20 mouse cellular contexts compared by ENCODE assay signal in the genomic region with DNA sequence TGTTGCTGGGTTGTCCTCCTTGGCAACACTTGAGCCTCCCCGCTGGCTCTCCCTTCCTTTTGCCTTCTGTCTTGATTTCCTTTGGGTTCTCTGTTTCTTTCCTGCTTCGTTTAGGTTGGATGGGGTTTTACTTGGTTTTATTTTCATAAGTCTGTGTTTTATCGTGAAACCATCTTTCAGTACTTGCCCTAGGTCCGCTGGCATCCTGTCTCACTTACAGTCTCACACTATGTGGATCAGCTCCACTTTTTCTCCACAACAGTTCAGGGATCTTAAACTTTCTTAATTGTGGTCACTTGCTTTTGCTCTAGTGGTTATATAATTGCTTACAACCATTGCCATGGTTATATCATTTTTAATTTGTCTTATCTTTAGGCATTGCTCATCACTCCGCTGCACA.
"Had no signal": no experiment of that assay in that cellular context is flagged by ENCODE, and none has a peak within 500 bp of the region (broad histone marks: within the 10 kb centered on the region; RNA-seq: fewer than 3 reads in every experiment).

No protein-coding gene starts in this region.

- H3K9ac ChIP-seq: liver, embryonic 15.5 days; liver, postnatal 0 days; lung, embryonic 15.5 days; midbrain, embryonic 12.5 days; neural tube, embryonic 13.5 days; stomach, embryonic 15.5 days had no signal

- H3K27me3 ChIP-seq: liver, embryonic 15.5 days; lung, embryonic 15.5 days; midbrain, embryonic 12.5 days; neural tube, embryonic 13.5 days; stomach, embryonic 15.5 days had no signal

- H3K9me3 ChIP-seq: liver, embryonic 15.5 days; lung, embryonic 15.5 days; midbrain, embryonic 10.5 days; midbrain, embryonic 12.5 days; neural tube, embryonic 13.5 days; stomach, embryonic 15.5 days had no signal

- DNase-seq: liver, postnatal 0 days; lung, adult 2 months; lung, postnatal 14 days; lung, postnatal 36 days; midbrain, embryonic 14.5 days; right cerebral cortex, postnatal 14 days; thymus, adult 2 months; thymus, postnatal 25 days; thymus, postnatal 4 days had no signal

- ATAC-seq: liver, postnatal 0 days; lung, postnatal 0 days; midbrain, embryonic 16.5 days had no signal

- H3K36me3 ChIP-seq: liver, embryonic 15.5 days; lung, embryonic 15.5 days; midbrain, embryonic 10.5 days; midbrain, embryonic 12.5 days; neural tube, embryonic 13.5 days; stomach, embryonic 15.5 days had no signal

- H3K4me3 ChIP-seq: liver, embryonic 15.5 days; lung, embryonic 15.5 days; midbrain, embryonic 10.5 days; midbrain, embryonic 12.5 days; myocyte; neural tube, embryonic 13.5 days; stomach, embryonic 15.5 days had no signal

- H3K27ac ChIP-seq: liver, embryonic 15.5 days; lung, embryonic 15.5 days; macrophage; midbrain, embryonic 10.5 days; midbrain, embryonic 12.5 days; neural tube, embryonic 13.5 days; stomach, embryonic 15.5 days; stomach, postnatal 0 days had no signal

- H3K4me2 ChIP-seq: liver, embryonic 15.5 days; lung, embryonic 15.5 days; midbrain, embryonic 12.5 days; neural tube, embryonic 13.5 days; stomach, embryonic 15.5 days had no signal
